Mouse (Mus musculus): ENCODE measurements around the gene Tulp4.
"Not testable (repeated sequence)": the region's sequence is repeated elsewhere in the genome, so short reads cannot be mapped to it uniquely, and the experiment has no call there.

DNA sequence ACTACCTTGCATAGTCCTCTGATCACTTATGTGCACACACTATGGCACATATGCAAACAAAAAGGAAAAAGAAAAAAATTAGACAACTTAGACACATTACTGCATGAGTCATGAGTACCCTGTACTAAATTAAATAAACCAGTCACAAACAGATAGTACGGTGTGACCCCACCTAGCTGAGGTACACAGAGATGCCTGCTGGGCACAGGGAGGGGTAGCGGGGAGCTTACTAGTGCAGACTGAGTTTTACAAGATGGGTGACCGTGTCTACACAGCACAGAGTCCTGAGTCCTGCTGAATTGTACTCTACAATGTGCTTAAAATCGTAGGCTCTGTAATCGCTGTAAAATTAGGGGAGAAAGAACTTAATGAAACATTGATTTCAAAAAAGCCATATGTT lies 179.9 kb downstream of the Tulp4 start:
- TF ChIP-seq POLR2A, CTCF (IDR thresholded peaks at IDR 0.05; ENCODE audit: insufficient read depth, low read depth, low read length): not testable (repeated sequence)
